Mouse (Mus musculus) bone marrow macrophage, adult 2 months (primary cell): ENCODE measurements at regions not wholly inside any gene's neighbourhood (a gene's known extent, or its start where the extent isn't known, plus 50 kb on each side); places are given as distances from the start of the nearest gene placed in this dataset.

Source experiments
- CTCF ChIP-seq: IDR thresholded peaks from 2 replicates; pipeline ENCODE4 v1.5.1; 2012; ENCODE audit warnings: low read depth, mild to moderate bottlenecking, low read length, moderate library complexity
- POLR2A ChIP-seq: IDR thresholded peaks from 2 replicates; pipeline ENCODE4 v1.6.1; 2012; ENCODE audit warnings: mild to moderate bottlenecking, low read depth, low read length, borderline replicate concordance

DNA sequence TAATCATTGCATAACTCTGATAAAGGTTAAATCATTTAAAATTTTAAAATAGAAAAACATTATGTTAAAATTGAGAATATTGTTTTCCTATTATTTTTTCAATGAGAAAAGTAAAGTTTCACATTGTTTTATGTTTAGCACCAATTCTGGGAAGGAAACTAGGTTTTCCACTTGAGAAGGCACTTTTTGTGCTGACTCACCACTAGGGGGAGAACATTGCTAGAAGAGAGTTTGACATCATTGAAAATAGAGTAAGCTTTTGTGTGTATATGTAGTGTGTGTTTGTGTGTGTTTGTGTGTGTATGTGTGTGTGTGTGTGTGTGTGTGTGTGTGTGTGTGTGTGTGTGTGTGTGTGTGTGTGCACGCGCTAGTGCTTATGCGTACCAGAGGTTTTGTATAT lies 66.9 kb downstream of the Gm11146 start:
- no peak for TF ChIP-seq POLR2A
- no peak for TF ChIP-seq CTCF
